Mouse (Mus musculus) liver, embryonic 15.5 days (tissue): ENCODE results near the gene Rfpl4. TPM values are rescaled to one million over a fixed set of nuclear protein-coding genes. Genes with fewer than 3 reads are reported as not detected.

Experiments
- microRNA-seq: library from miRNA; unstranded; fragments of <30 nt; microRNA quantifications from one replicate; pipeline ENCODE4, GENCODE M21; 2016
- polyA plus RNA-seq: library from polyadenylated mRNA; unstranded; fragments of >200 nt; fragmentation: Nextera tagmentation; extraction: Ambion mirVana; gene quantifications from 2 replicates; pipeline ENCODE4 v1.2.1, GENCODE M21; 2015

Gene Rfpl4
- polyA plus RNA-seq, 1 experiment from 2014 or later, result not detected

Small RNA genes within 50 kb of the gene (microRNA-seq; reads per million reads assigned to microRNA genes)
- gene Gm26217, result not detected

Other genes with a start within 250 kb of the Rfpl4 start
- 3.7 and 3.8 TPM in 2 replicates for gene Isoc2b, start 246.7 kb downstream of the Rfpl4 start, polyA plus RNA-seq
- gene Isoc2a, start 239.8 kb downstream of the Rfpl4 start, polyA plus RNA-seq, result 0.68 and 0.77 TPM in 2 replicates
- not detected in 2 replicates for gene Gm36210, start 210.4 kb downstream of the Rfpl4 start, polyA plus RNA-seq
- gene Zfp628, start 201.7 kb downstream of the Rfpl4 start, polyA plus RNA-seq, result 1.7 TPM in 2 replicates
- 0.23 and 0.45 TPM in 2 replicates for gene Nat14, start 194.9 kb downstream of the Rfpl4 start, polyA plus RNA-seq
- gene Ssc5d, start 191.2 kb downstream of the Rfpl4 start, polyA plus RNA-seq, result 0.15 TPM in 2 replicates
- gene Sbk2, start 152.5 kb downstream of the Rfpl4 start, polyA plus RNA-seq, result 0.07 TPM in 1 of 2 replicates, not detected in the other
- not detected in 2 replicates for gene Sbk3, start 145.8 kb downstream of the Rfpl4 start, polyA plus RNA-seq
- 3.3 and 4.6 TPM in 2 replicates for gene Zfp579, start 120.8 kb downstream of the Rfpl4 start, polyA plus RNA-seq
- 9.3 and 10.0 TPM in 2 replicates for gene Zfp524, start 102.5 kb downstream of the Rfpl4 start, polyA plus RNA-seq
- 15.6 and 17.9 TPM in 2 replicates for gene Fiz1, start 102.3 kb downstream of the Rfpl4 start, polyA plus RNA-seq
- gene Gm44973, start 101.5 kb downstream of the Rfpl4 start, polyA plus RNA-seq, result 0.53 and 1.2 TPM in 2 replicates
- 1.3 and 1.5 TPM in 2 replicates for gene Zfp865, start 96.6 kb downstream of the Rfpl4 start, polyA plus RNA-seq
- gene Ccdc106, start 96.4 kb downstream of the Rfpl4 start, polyA plus RNA-seq, result 0.28 and 0.40 TPM in 2 replicates
- not detected in 2 replicates for gene 4632433K11Rik, start 82.8 kb downstream of the Rfpl4 start, polyA plus RNA-seq
- 1.2 and 1.4 TPM in 2 replicates for gene Zfp784, start 78.5 kb downstream of the Rfpl4 start, polyA plus RNA-seq
- gene Zfp580, start 65.4 kb downstream of the Rfpl4 start, polyA plus RNA-seq, result 1.7 and 2.0 TPM in 2 replicates
- 59.4 and 60.8 TPM in 2 replicates for gene U2af2, start 54.8 kb downstream of the Rfpl4 start, polyA plus RNA-seq
- gene Epn1, start 36.7 kb downstream of the Rfpl4 start, polyA plus RNA-seq, result 49.2 and 54.5 TPM in 2 replicates
- 0.18 and 0.21 TPM in 2 replicates for gene Rasl2-9, start 9.0 kb upstream of the Rfpl4 start, polyA plus RNA-seq
- not detected in 2 replicates for gene Vmn1r55, start 32.7 kb upstream of the Rfpl4 start, polyA plus RNA-seq
- not detected in 2 replicates for gene Vmn1r56, start 79.8 kb upstream of the Rfpl4 start, polyA plus RNA-seq
- gene Vmn1r57, start 101.5 kb upstream of the Rfpl4 start, polyA plus RNA-seq, result not detected in 2 replicates
- not detected in 2 replicates for gene Gm5065, start 233.6 kb upstream of the Rfpl4 start, polyA plus RNA-seq
- gene Nlrp2, start 234.1 kb upstream of the Rfpl4 start, polyA plus RNA-seq, result not detected in 2 replicates